Mouse (Mus musculus): ENCODE measurements at regions not wholly inside any gene's neighbourhood (a gene's known extent, or its start where the extent isn't known, plus 50 kb on each side); places are given as distances from the start of the nearest gene placed in this dataset.

- no peak for TF ChIP-seq POLR2A (IDR thresholded peaks at IDR 0.05; ENCODE audit: borderline replicate concordance, low read depth, low read length)
- TF ChIP-seq CTCF (IDR thresholded peaks at IDR 0.05; ENCODE audit: low read depth, low read length): no peak
These were observed 203.3 kb upstream of the Btbd3 start for GRCm38 (mm10) chr2:138053081-138053480.
